Mouse (Mus musculus) forebrain, embryonic 11.5 days (tissue): ENCODE measurements at regions not wholly inside any gene's neighbourhood (a gene's known extent, or its start where the extent isn't known, plus 50 kb on each side); places are given as distances from the start of the nearest gene placed in this dataset.

Source experiments
- ATAC-seq: fragments of 200-750 bp; cut with Nextera tagmentation; replicated peaks from 2 replicates; pipeline ENCODE4 v1.8.0; 2017; ENCODE audit warnings: moderate TSS enrichment; ENCODE audit not compliant: low FRiP score
- DNase-seq: peaks from one replicate; pipeline ENCODE4 v3.0.0-alpha.2; 2017; ENCODE audit warnings: low spot score
- H3K27ac ChIP-seq: fragments of 300-500 bp; sonication (generic); 2 replicates; pipeline ENCODE4 v1.5.1; 2014; ENCODE audit warnings: low read depth, low read length
- H3K27me3 ChIP-seq: fragments of 300-500 bp; sonication (generic); 2 replicates; pipeline ENCODE4 v1.6.1; 2014; ENCODE audit warnings: mild to moderate bottlenecking, low read length, mixed read lengths; ENCODE audit not compliant: control insufficient read depth, insufficient read depth
- H3K36me3 ChIP-seq: fragments of 300-500 bp; sonication (generic); 2 replicates; pipeline ENCODE4 v1.6.1; 2014; ENCODE audit warnings: mild to moderate bottlenecking, low read length, moderate library complexity, mixed read lengths; ENCODE audit not compliant: control insufficient read depth, insufficient read depth
- H3K4me1 ChIP-seq: fragments of 300-500 bp; sonication (generic); replicated peaks from 2 replicates; pipeline ENCODE4 v1.6.1; 2014; ENCODE audit warnings: low read length, mixed read lengths; ENCODE audit not compliant: control insufficient read depth, insufficient read depth
- H3K4me2 ChIP-seq: fragments of 300-500 bp; sonication (generic); 2 replicates; pipeline ENCODE4 v1.6.1; 2014; ENCODE audit warnings: low read depth, mild to moderate bottlenecking, low read length, moderate library complexity, mixed read lengths; ENCODE audit not compliant: severe bottlenecking
- H3K4me3 ChIP-seq: fragments of 300-500 bp; sonication (generic); 2 replicates; pipeline ENCODE4 v1.5.1; 2014; ENCODE audit warnings: low read depth, low read length
- H3K9ac ChIP-seq: fragments of 300-500 bp; sonication (generic); 2 replicates; pipeline ENCODE4 v1.6.1; 2014; ENCODE audit warnings: low read length
- H3K9me3 ChIP-seq: fragments of 300-500 bp; sonication (generic); 2 replicates; pipeline ENCODE4 v1.6.1; 2016; ENCODE audit warnings: low read length, mixed read lengths; ENCODE audit not compliant: control insufficient read depth
- WGBS: fragments of 180-500 bp; shearing (Covaris S2); extraction: QIAGEN DNeasy Blood & Tissue Kit; methylation state at CpG from one replicate; pipeline ENCODE4 v1.1.7; 2014; 5-methylcytosine and 5-hydroxymethylcytosine counted together

DNA sequence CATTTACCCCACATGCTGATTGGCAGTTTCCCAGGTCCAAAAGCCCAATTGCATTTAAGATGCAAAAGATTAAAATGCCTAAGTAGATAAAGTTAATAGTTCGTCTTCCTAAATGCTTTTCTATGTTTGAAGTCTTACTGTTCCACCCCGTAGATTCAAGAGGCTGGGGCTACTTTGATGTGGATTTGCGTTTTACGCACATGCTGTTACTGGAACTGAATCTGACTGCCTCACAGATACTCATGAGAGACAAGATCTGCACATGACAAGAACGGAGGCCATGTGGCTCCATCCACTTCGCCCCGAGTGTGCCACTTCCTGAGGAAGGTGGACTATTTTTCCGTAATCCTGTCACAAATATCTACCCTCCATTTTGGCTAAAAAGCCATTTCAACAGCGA is 247.6 kb downstream of the Mtx2 start:
- 79% methylated on average over 9 of the region's 9 CpGs for WGBS
- H3K9me3 ChIP-seq, result no peaks in the 10 kb centered on the region
- no peaks in the 10 kb centered on the region for H3K36me3 ChIP-seq
- DNase-seq (no peak), ATAC-seq (no peak)
- H3K27ac ChIP-seq, result no peak overlapping the region
- H3K4me3 ChIP-seq, result no peak overlapping the region
- H3K9ac ChIP-seq, result no peak overlapping the region
- H3K4me1 ChIP-seq, result peaks cover 2% of the 10 kb centered on the region; the same call in 1 of the 2 replicates
- no peak overlapping the region for H3K4me2 ChIP-seq
- H3K27me3 ChIP-seq, result no peaks in the 10 kb centered on the region

- Histone ChIP-seq H3K27ac (no peak overlapping the region), H3K9ac (no peak overlapping the region), H3K4me2 (no peak overlapping the region), H3K36me3 (no peaks in the 10 kb centered on the region), H3K4me1 (no peaks in the 10 kb centered on the region), H3K4me3 (no peak overlapping the region), H3K27me3 (no peaks in the 10 kb centered on the region), H3K9me3 (no peaks in the 10 kb centered on the region)
- no peak for DNase-seq
- WGBS, result 68% methylated on average over 12 of the region's 12 CpGs
- no peak for ATAC-seq
Observed at GRCm38 (mm10) chr2:75087164-75087563, 261.6 kb downstream of the Mtx2 start.

DNA sequence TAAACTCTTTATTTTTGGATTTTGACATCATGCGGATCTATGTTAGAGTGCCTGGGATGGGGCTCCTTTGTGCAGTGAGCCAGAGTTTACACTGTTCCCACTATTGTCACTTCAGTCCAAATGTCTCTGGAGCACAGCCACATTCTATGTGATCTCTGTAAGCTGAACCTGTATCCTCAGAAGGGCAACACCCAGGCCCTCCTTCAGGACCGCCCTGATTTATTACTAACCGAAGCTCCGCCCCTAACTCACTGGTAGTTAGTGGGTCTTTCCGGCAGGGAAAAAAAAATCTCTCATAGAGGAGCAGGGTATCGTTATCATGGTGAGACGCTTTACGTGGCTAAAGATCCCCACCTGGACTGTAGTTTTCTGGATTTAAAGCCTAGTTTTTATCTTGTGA is 263.6 kb downstream of the Mtx2 start:
- ATAC-seq, result no peak
- no peak overlapping the region for H3K27ac ChIP-seq
- H3K9ac ChIP-seq, result no peak overlapping the region
- 77% methylated on average over 8 of the region's 8 CpGs for WGBS
- no peak overlapping the region for H3K4me2 ChIP-seq
- H3K9me3 ChIP-seq, result no peaks in the 10 kb centered on the region
- H3K4me3 ChIP-seq, result no peak overlapping the region
- DNase-seq, result no peak
- H3K27me3 ChIP-seq, result no peaks in the 10 kb centered on the region
- H3K4me1 ChIP-seq, result no peaks in the 10 kb centered on the region
- H3K36me3 ChIP-seq, result no peaks in the 10 kb centered on the region

DNA sequence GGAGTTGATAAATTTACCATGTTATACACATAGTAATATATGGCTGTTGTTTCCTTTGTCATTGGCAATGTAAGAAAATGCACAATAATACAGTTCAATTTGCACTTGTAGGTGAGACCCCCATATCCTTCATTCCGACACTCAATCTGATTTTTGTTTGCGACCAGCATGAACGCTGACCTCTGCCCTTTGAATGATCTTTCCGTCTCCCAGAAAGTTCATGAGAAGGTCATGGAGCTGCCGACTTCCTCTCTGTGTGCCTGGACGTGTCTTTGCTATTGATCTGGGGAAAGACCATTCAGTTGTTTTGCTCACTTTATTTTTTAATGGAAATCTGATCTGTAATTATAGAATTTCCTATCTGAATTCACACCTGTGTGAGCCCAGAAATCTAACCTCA is 264.0 kb downstream of the Mtx2 start:
- H3K4me2 ChIP-seq, result no peak overlapping the region
- no peak for ATAC-seq
- H3K4me3 ChIP-seq, result no peak overlapping the region
- H3K9me3 ChIP-seq, result no peaks in the 10 kb centered on the region
- WGBS, result 50% methylated on average over 6 of the region's 6 CpGs
- no peak for DNase-seq
- H3K4me1 ChIP-seq, result no peaks in the 10 kb centered on the region
- H3K27ac ChIP-seq, result no peak overlapping the region
- H3K36me3 ChIP-seq, result no peaks in the 10 kb centered on the region
- H3K9ac ChIP-seq, result no peak overlapping the region
- no peaks in the 10 kb centered on the region for H3K27me3 ChIP-seq

DNA sequence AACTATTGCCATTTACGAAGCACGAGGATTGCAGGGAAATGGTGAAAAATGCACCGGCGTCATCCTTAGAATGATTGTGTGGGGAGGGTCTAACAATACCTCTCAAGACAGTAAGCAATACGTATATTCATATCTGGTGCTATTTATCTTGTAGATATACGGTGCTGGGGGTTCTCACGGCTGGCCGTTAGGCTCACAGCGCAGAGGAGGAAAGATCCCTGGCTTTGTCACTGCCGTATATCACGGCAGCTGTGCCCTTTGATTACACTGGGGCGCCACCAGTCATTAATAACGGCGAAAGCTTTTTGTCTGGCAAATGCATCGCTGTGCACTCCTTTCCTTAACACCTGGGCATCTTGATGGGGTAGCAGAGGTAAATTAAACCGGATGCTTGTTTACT is 264.8 kb downstream of the Mtx2 start:
- no peak overlapping the region for H3K4me2 ChIP-seq
- no peak overlapping the region for H3K9ac ChIP-seq
- 86% methylated on average over 16 of the region's 16 CpGs for WGBS
- no peak for DNase-seq
- no peak overlapping the region for H3K4me3 ChIP-seq
- H3K9me3 ChIP-seq, result no peaks in the 10 kb centered on the region
- no peaks in the 10 kb centered on the region for H3K4me1 ChIP-seq
- no peaks in the 10 kb centered on the region for H3K36me3 ChIP-seq
- ATAC-seq, result no peak
- H3K27me3 ChIP-seq, result no peaks in the 10 kb centered on the region
- H3K27ac ChIP-seq, result no peak overlapping the region

DNA sequence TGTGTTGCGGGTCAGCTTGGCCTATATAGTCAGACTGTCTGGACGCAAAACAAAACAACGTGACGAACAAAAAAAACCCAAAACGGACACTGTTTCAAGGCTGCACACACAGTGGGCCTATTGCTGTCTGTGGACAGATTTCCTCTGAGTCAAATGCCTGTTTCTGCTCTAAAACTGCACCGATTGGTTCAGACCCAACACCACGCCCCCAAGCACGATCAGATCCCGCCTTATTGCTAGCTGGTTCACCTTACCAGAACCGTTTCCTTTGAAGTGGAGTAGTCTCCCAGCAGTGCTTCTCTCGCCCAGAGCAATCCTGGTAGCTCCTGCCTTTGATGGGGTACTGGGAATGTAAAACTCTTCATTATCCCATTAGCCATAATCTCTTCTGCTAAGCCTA is 275.9 kb downstream of the Mtx2 start:
- no peak overlapping the region for H3K9ac ChIP-seq
- no peaks in the 10 kb centered on the region for H3K36me3 ChIP-seq
- H3K9me3 ChIP-seq, result no peaks in the 10 kb centered on the region
- ATAC-seq, result no peak
- H3K4me2 ChIP-seq, result no peak overlapping the region
- H3K4me3 ChIP-seq, result no peak overlapping the region
- whole genome bisulfite sequencing, result 57% methylated on average over 11 of the region's 11 CpGs
- no peaks in the 10 kb centered on the region for H3K4me1 ChIP-seq
- no peaks in the 10 kb centered on the region for H3K27me3 ChIP-seq
- DNase-seq, result no peak
- H3K27ac ChIP-seq, result no peak overlapping the region

- H3K27me3 ChIP-seq, result no peaks in the 10 kb centered on the region
- H3K36me3 ChIP-seq, result no peaks in the 10 kb centered on the region
- H3K9me3 ChIP-seq, result no peaks in the 10 kb centered on the region
- no peak overlapping the region for H3K4me3 ChIP-seq
- DNase-seq (no peak), ATAC-seq (no peak)
- H3K27ac ChIP-seq, result no peak overlapping the region
- WGBS, result 92% methylated on average over 9 of the region's 9 CpGs
- no peak overlapping the region for H3K4me2 ChIP-seq
- H3K9ac ChIP-seq, result no peak overlapping the region
- H3K4me1 ChIP-seq, result no peaks in the 10 kb centered on the region
Observed at GRCm38 (mm10) chr2:75112751-75113150, 287.1 kb downstream of the Mtx2 start.

- no peak for ATAC-seq
- Histone ChIP-seq H3K9me3 (no peaks in the 10 kb centered on the region), H3K4me3 (no peak overlapping the region), H3K27me3 (no peaks in the 10 kb centered on the region), H3K27ac (no peak overlapping the region), H3K36me3 (no peaks in the 10 kb centered on the region), H3K4me2 (no peak overlapping the region), H3K9ac (no peak overlapping the region), H3K4me1 (no peaks in the 10 kb centered on the region)
- no peak for DNase-seq
- 53% methylated on average over 6 of the region's 6 CpGs for WGBS
Observed at GRCm38 (mm10) chr2:75114375-75114774, 288.8 kb downstream of the Mtx2 start.

DNA sequence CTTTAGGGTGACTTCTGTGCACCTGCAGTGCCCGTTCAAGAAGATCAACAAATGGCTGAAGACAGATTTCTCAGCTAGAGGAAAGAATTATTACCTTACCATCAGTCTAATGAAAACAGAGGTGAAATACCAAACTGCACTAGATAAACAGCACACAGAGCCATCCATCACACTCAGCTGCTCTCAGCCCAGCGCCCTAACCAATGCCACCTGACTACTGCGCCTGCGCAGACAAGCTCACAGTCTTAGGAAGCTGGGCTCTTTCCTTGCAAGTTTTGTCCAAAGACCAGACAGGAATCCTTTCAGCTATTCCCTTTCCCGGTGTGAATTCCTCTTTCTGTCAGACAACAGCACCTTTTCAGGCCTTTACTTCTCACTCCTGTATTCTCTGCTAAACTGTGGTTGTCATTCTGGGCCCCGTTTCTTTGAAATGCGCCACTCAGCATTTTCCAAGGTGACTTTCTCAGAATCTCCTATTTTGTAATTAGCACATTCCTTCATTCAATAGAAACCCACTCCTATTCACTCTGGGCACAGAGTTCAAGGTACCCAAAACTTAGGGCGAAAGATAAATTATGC is 292.8 kb downstream of the Mtx2 start:
- ATAC-seq, result no peak
- Histone ChIP-seq H3K9ac (no peak overlapping the region), H3K9me3 (no peaks in the 10 kb centered on the region), H3K36me3 (no peaks in the 10 kb centered on the region), H3K4me3 (no peak overlapping the region), H3K27ac (no peak overlapping the region), H3K4me1 (no peaks in the 10 kb centered on the region), H3K27me3 (no peaks in the 10 kb centered on the region), H3K4me2 (no peak overlapping the region)
- no peak for DNase-seq
- WGBS, result 88% methylated on average over 8 of the region's 8 CpGs
